Mouse (Mus musculus) midbrain, embryonic 16.5 days (tissue): Measurements from ENCODE around the gene Fam149a. TPM values are rescaled to one million over a fixed set of nuclear protein-coding genes. Genes with fewer than 3 reads are reported as not detected.

Experiments
- polyA plus RNA-seq: library from polyadenylated mRNA; unstranded; fragments of >200 nt; fragmentation: Nextera tagmentation; extraction: Ambion mirVana; gene quantifications from 2 replicates; pipeline ENCODE4 v1.2.1, GENCODE M21; 2015

Fam149a gene
- polyA plus RNA-seq, 1 experiment from 2014 or later, result 12.9 TPM

Other genes starting within 250 kb of the Fam149a start
- not detected in 2 replicates for gene F11, start 120.3 kb downstream of the Fam149a start, polyA plus RNA-seq
- not detected in 2 replicates for gene Klkb1, start 87.4 kb downstream of the Fam149a start, polyA plus RNA-seq
- not detected in 2 replicates for gene Gm45753, start 73.8 kb downstream of the Fam149a start, polyA plus RNA-seq
- gene Cyp4v3, start 49.1 kb downstream of the Fam149a start, polyA plus RNA-seq, result 1.3 and 1.4 TPM in 2 replicates
- gene Tlr3, start 28.8 kb upstream of the Fam149a start, polyA plus RNA-seq, result 1.0 and 1.4 TPM in 2 replicates
- 60.9 and 67.7 TPM in 2 replicates for gene Sorbs2, start 125.5 kb upstream of the Fam149a start, polyA plus RNA-seq